Mouse (Mus musculus): ENCODE measurements around the gene Atg9b.

Gene Atg9b

GRCm38 (mm10) chr5:24391864-24392263, at the start of gene Atg9b:
TSS of gene Atg9b (minus strand) at chr5:24392143.
- DNase-seq, result no peak

GRCm38 (mm10) chr5:24441187-24441586, 49.2 kb upstream of the Atg9b start:
- no peak for DNase-seq

GRCm38 (mm10) chr5:24433993-24434392, 42.0 kb upstream of the Atg9b start:
- no peak for DNase-seq

DNA sequence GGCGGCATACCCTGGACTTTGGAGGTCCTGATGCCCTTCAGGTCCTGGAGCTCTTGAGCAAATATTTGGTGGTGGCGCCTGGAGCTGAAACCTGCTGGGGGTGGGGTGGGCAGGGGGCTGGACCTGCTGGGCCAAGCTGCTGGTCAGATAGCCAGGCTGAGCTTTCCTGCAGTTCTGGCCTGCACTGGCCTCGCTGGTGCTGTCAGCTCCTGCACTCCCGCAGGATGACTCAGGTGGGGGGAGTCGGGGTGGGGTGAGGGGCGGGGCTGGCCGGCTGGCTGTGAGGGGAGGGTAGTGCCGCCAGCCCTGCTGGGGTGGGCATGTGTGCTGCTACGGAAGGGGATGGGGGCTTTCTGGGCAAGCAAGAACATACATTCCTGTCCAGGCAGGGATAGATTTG, 36.7 kb upstream of the Atg9b start:
- no peak for DNase-seq

DNA sequence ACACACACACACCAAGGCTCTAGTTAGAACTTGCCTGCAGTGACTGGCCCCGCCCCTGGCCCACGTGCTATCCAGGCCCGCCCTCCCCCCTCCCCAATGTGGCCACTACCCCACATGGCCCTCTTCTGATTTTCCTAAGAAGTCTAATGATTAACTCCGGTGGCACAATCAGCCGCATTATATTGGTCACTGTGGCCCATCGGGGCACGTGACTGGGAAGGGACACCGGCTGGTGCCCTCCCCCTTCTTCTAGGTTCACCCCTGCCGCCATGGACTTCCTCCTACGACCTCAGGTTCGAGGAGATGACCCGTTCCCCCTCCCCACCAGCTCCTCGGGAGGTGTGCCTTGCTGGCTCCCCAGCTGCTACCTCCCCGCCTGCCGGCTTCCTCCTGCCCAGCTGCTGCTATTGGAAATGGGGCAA, 36.0 kb upstream of the Atg9b start:
- DNase-seq, result no peak

GRCm38 (mm10) chr5:24427285-24427633, 35.3 kb upstream of the Atg9b start:
- no peak for DNase-seq

DNA sequence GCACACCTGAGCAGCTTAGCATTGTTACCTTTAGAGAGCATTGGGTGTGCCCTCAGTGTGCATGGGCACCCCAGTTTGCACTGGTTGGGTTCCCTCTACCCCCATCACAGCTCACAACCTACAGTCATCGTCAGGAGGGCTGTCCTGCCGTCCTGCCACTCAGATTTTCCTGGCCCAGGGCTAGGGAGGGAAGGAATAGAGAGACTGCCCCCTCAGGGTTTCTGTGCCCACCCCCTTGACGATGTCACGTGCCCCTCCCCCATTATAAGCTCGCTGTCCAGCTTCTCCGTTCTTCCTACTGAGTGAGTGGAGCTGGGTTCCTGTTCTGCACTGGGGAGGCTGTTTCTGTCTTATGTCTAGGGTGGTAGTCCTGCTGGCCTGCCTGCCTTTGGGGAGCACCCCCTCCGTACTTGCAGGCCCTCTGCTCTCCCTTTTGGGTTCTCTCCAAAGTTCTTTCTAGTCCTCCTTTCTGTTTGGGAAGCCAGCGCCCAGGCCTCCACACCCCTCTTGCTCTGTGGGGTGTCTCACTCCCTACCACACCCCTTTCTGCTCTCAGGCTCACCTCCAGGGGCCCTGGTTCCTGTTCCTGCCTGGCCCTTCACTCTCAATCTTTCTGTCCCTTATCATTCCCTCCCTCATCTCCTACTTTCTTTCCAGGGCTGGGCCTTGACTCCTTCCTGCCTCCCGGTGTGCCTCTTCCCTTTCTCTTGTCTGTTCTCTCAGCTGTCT, 34.8 kb upstream of the Atg9b start:
- DNase-seq, result no peak

- DNase-seq, result no peak
Measured at GRCm38 (mm10) chr5:24426037-24426432, 34.1 kb upstream of the Atg9b start.

DNA sequence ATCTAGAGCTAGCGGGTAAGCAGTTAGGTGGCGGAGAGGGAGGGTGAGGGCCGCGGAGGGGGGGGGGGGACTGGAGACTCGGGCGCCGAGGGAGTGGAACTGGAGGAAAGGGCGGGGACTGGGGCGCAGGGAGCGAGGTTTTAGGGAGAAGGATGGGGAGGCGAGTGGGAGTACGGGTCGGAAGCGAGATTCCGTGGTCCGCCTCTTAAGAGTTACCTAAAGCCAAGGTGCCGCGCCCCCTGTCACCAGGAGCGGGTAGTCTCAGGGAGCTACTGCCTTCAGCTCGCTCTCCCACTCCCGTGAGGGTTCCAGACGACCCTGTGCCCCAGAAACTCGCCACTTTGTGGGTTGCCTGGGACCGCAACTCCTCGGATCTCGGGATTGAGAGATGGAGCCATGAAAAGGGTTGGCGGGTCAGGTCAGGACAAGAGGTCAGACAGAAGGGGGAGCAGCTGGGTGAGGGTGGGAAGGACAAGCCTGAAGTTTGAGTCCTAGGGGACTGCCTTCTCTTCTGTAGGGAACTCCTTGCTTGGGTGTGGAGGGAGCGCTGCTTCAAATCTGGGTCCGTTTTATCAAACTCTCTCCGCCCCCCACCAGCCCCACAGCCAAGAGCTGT, 33.6 kb upstream of the Atg9b start:
- no peak for DNase-seq

GRCm38 (mm10) chr5:24424861-24425411, 33.0 kb upstream of the Atg9b start:
- DNase-seq, result peak; percentile 72

DNA sequence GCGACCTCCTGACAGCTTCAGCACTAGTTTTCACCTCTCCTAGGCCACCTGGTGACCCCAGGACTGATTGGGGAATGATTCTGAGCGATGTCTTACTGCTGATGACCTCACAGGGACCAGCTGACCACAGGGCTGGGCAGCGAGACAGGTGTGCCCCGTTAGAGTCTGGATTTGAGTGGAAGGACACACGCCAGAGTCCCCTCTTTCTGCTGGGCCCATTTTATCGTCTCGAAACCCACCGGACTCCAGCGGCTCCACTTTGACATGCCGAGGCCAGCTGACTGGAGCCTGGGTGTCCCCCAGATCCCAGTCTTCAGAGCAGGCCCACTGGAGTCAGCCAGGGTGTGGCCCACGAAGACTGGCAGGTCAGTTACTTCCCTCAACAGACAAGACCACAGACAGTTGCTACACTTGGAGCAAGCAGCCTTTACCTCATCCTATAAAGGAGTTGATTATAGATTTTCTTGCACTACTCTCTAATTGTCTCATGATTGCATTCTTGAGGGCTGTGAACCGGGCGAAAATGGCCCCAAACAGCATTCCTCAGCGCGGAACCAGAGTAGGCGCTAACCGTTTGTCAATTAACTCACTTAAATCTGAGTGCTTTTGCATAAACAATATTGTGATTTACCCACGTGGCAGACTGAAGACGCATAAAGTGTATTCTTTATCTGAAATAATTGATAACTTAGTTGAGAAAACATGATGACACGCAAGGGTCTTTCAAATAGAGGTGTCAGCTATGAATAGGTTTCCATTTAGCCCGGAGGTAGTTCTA, 32.2 kb upstream of the Atg9b start:
- peak; percentile 66 for DNase-seq

DNA sequence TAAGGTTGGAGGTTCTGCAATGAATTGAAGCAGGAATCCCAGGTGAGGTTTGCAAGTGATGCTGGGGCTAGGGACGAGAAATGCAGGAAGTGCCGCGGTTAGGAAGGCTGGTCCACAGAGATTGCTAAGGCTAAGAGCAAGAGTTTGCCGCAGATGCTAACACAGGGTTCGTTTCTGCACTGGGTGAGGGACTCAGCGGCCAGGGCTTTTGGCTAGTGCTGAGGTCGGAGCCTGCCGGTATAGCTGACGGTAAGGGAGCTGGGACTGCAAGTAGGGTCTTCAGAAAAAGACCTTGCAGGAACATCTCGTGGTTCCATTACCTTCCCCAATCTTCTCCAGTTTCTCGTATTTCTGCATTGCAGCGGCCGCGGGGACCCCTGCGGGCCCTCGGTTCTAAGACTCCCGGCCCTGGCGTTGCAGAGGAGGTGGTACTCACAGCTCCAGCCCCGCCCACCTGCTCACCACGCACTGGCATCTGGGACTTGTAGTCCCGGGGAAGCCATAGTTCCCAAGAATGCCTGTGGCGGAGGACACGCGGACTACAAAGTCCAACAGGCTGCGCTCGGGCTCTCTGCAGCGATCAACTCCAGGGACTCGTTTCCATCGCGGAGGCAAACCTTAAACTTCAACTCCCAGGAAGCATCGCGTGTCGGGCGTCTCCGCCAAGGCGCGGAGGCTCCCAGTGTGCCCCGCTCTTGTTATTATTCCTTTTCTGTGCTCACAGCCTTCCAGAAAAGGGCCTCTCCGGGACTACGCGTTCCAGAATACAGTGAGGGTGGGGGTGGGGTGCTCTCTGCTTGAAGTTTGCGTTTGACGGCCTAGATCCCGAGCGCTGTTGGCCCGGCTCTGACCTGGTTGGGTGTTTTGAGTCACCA, 31.4 kb upstream of the Atg9b start, which contains the start of the genes Cdk5 and Slc4a2:
Cdk5 (minus strand) TSS at position 402 of the 875 bp plus-strand sequence.
Slc4a2 (plus strand) TSS at position 709 of the 875 bp plus-strand sequence.
- DNase-seq, result peak; percentile 98

- no peak for DNase-seq
Measured at GRCm38 (mm10) chr5:24420381-24420780, 28.4 kb upstream of the Atg9b start.

- no peak for DNase-seq
Measured at GRCm38 (mm10) chr5:24417587-24417986, 25.6 kb upstream of the Atg9b start.

GRCm38 (mm10) chr5:24416222-24416736, 24.3 kb upstream of the Atg9b start:
- DNase-seq, result peak; percentile 74

GRCm38 (mm10) chr5:24413938-24414337, 22.0 kb upstream of the Atg9b start:
- no peak for DNase-seq

DNA sequence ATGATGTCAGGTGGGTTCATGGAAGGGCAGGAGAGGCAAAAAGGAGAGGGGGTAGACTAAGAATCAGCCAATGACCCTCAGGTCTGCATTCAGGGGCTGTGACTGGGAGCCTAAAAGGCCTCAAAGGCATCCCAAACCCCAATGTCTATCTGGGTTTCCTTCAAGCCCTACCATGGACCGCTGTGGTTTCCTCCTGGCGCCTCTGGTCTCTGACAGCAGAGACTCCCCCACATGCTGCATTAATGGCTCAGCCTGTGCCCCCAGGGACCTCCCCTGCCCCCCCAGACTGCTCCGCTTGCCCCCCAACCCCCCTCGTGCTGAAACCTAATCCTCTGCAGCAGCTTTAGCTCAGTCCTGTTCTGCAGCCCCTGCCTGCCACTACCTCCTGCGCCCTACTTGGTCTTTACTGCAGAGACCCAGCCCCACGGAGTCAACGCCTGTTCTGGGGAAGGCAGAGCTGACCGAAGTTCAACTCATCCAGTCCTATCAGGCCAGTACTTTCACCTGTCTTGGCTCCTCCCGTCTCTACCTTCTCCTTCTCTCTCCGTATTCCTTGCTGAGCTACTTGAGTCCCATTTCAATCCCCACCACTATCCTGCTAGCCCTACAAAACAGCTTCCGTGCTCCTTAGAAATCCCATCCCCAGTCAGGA, 21.2 kb upstream of the Atg9b start, which contains the start of gene Asic3:
Asic3 (plus strand) TSS at position 351 of the 652 bp plus-strand sequence.
- DNase-seq, result no peak

- no peak for DNase-seq
Measured at GRCm38 (mm10) chr5:24412063-24412462, 20.1 kb upstream of the Atg9b start.

DNA sequence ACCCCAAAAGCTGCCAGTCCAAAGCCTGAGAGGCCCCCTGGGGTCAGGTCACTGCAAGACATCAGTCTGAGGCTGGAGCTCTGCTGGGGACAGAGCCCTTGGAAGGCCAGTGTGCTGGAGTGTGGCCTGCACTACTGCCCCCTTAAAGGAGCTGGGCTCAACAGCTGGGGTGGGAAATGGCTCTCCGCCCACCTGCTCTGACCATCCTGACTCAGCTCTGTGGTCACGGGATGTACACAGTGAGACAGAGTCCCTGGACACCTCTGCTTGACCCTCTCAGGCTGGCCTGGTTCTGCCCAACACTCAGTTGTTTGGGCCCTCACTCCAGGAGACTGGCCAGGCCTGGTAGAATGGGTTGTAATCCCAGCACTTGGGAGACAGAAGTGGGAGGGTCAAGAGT, 17.5 kb upstream of the Atg9b start:
- no peak for DNase-seq

DNA sequence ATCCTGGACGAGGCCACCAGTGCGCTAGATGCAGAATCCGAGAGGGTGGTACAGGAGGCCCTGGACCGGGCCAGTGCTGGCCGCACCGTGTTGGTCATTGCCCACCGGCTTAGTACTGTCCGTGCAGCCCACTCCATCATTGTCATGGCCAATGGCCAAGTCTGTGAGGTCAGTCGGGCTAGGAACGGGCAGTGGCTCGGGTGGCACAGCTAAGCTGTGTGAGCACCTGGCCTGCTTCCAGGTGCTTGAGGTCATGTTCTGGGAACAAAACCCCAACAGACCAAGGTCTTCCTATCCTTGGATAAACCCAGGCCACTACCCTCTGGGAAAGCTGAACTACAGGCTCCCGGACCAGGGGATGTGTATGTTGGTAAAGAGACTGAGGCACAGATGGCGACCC, 16.7 kb upstream of the Atg9b start:
- no peak for DNase-seq

DNA sequence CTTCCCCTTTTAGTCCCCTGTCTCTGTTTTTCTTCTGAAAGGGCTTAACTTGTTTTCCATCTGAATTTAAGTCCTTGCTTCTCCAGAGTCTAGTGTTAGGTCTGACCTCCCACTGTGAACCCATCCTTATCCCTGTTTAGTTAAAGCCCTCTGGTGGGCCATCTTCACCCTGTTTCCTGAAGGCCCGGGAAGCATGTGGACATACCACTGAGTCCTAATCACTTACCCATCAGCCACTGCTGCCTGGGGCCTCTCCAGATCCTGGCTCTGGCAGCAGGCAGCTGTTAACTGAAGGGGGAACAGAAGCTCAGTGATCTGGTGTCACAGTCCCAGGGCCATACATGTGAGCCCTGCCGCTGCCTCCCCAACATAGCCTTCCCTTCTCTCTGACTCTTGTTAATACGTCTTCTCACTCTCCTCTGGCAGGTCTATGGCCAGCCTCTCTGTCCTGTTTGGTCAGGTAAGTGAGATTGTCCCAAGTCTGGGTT, 13.5 kb upstream of the Atg9b start:
- DNase-seq, result no peak

All from cerebellum, adult 11 months (tissue).